Mouse (Mus musculus): Measurements from ENCODE around the gene Ang4. TPM values are rescaled to one million over a fixed set of nuclear protein-coding genes. Genes with fewer than 3 reads are reported as not detected.

Ang4 gene
- polyA plus RNA-seq (2012; rRNA removed): 0.16 TPM in 1 of 2 replicates, not detected in the other

- Histone ChIP-seq H3K27ac (ENCODE audit: control insufficient read depth, insufficient read depth, low read depth, low read length) (no peak within 1 kb of the TSS), H3K4me1 (ENCODE audit: control insufficient read depth, insufficient read depth, low read length) (no peaks in the 10 kb centered on the region), H3K4me3 (ENCODE audit: control insufficient read depth, low read depth, low read length) (no peak within 1 kb of the TSS), H3K27me3 (ENCODE audit: control insufficient read depth, insufficient read depth, low read length) (no peaks in the 10 kb centered on the region), H3K36me3 (ENCODE audit: control insufficient read depth, insufficient read depth, low read length) (no peaks in the 10 kb centered on the region)
- TF ChIP-seq POLR2A (IDR thresholded peaks at IDR 0.05; ENCODE audit: control insufficient read depth, low read depth, low read length) (no peak), CTCF (IDR thresholded peaks at IDR 0.05; ENCODE audit: control insufficient read depth, insufficient read depth, insufficient replicate concordance, low read depth, low read length) (no peak)
Observed at GRCm38 (mm10) chr14:51773490-51773889, at the start of gene Ang4. Gene Ang4, minus strand, starts transcription at chr14:51773590.

GRCm38 (mm10) chr14:51799746-51800145, 26.4 kb upstream of the Ang4 start, which contains the start of gene AY358078:
Gene AY358078, plus strand, starts transcription at chr14:51800046.
- no peak within 1 kb of the TSS for H3K4me3 ChIP-seq (ENCODE audit: control insufficient read depth, low read depth, low read length)
- H3K36me3 ChIP-seq (ENCODE audit: control insufficient read depth, insufficient read depth, low read length): no peaks in the 10 kb centered on the region
- H3K27ac ChIP-seq (ENCODE audit: control insufficient read depth, insufficient read depth, low read depth, low read length): no peak within 1 kb of the TSS
- H3K27me3 ChIP-seq (ENCODE audit: control insufficient read depth, insufficient read depth, low read length): no peaks in the 10 kb centered on the region
- no peak for TF ChIP-seq CTCF (IDR thresholded peaks at IDR 0.05; ENCODE audit: control insufficient read depth, insufficient read depth, insufficient replicate concordance, low read depth, low read length)
- no peak for TF ChIP-seq POLR2A (IDR thresholded peaks at IDR 0.05; ENCODE audit: control insufficient read depth, low read depth, low read length)
- no peaks in the 10 kb centered on the region for H3K4me1 ChIP-seq (ENCODE audit: control insufficient read depth, insufficient read depth, low read length)

GRCm38 (mm10) chr14:51794106-51794505, 20.7 kb upstream of the Ang4 start:
- H3K4me1 ChIP-seq (ENCODE audit: control insufficient read depth, insufficient read depth, low read length): no peaks in the 10 kb centered on the region
- H3K27ac ChIP-seq (ENCODE audit: control insufficient read depth, insufficient read depth, low read depth, low read length): no peak overlapping the region
- H3K27me3 ChIP-seq (ENCODE audit: control insufficient read depth, insufficient read depth, low read length): no peaks in the 10 kb centered on the region
- TF ChIP-seq POLR2A (IDR thresholded peaks at IDR 0.05; ENCODE audit: control insufficient read depth, low read depth, low read length) (no peak), CTCF (IDR thresholded peaks at IDR 0.05; ENCODE audit: control insufficient read depth, insufficient read depth, insufficient replicate concordance, low read depth, low read length) (no peak)
- no peaks in the 10 kb centered on the region for H3K36me3 ChIP-seq (ENCODE audit: control insufficient read depth, insufficient read depth, low read length)
- no peak overlapping the region for H3K4me3 ChIP-seq (ENCODE audit: control insufficient read depth, low read depth, low read length)

GRCm38 (mm10) chr14:51789196-51789595, 15.8 kb upstream of the Ang4 start:
- Histone ChIP-seq H3K27me3 (ENCODE audit: control insufficient read depth, insufficient read depth, low read length) (no peaks in the 10 kb centered on the region), H3K27ac (ENCODE audit: control insufficient read depth, insufficient read depth, low read depth, low read length) (no peak overlapping the region), H3K36me3 (ENCODE audit: control insufficient read depth, insufficient read depth, low read length) (no peaks in the 10 kb centered on the region), H3K4me3 (ENCODE audit: control insufficient read depth, low read depth, low read length) (no peak overlapping the region), H3K4me1 (ENCODE audit: control insufficient read depth, insufficient read depth, low read length) (no peaks in the 10 kb centered on the region)
- TF ChIP-seq CTCF (IDR thresholded peaks at IDR 0.05; ENCODE audit: control insufficient read depth, insufficient read depth, insufficient replicate concordance, low read depth, low read length): no peak
- no peak for TF ChIP-seq POLR2A (IDR thresholded peaks at IDR 0.05; ENCODE audit: control insufficient read depth, low read depth, low read length)

GRCm38 (mm10) chr14:51787061-51787460, 13.7 kb upstream of the Ang4 start:
- Histone ChIP-seq H3K27ac (ENCODE audit: control insufficient read depth, insufficient read depth, low read depth, low read length) (no peak overlapping the region), H3K4me1 (ENCODE audit: control insufficient read depth, insufficient read depth, low read length) (no peaks in the 10 kb centered on the region), H3K36me3 (ENCODE audit: control insufficient read depth, insufficient read depth, low read length) (no peaks in the 10 kb centered on the region), H3K27me3 (ENCODE audit: control insufficient read depth, insufficient read depth, low read length) (no peaks in the 10 kb centered on the region), H3K4me3 (ENCODE audit: control insufficient read depth, low read depth, low read length) (no peak overlapping the region)
- no peak for TF ChIP-seq POLR2A (IDR thresholded peaks at IDR 0.05; ENCODE audit: control insufficient read depth, low read depth, low read length)
- no peak for TF ChIP-seq CTCF (IDR thresholded peaks at IDR 0.05; ENCODE audit: control insufficient read depth, insufficient read depth, insufficient replicate concordance, low read depth, low read length)

- H3K27ac ChIP-seq (ENCODE audit: control insufficient read depth, insufficient read depth, low read depth, low read length): no peak overlapping the region
- no peak for TF ChIP-seq CTCF (IDR thresholded peaks at IDR 0.05; ENCODE audit: control insufficient read depth, insufficient read depth, insufficient replicate concordance, low read depth, low read length)
- TF ChIP-seq POLR2A (IDR thresholded peaks at IDR 0.05; ENCODE audit: control insufficient read depth, low read depth, low read length): no peak
Observed at GRCm38 (mm10) chr14:51786335-51786734, 12.9 kb upstream of the Ang4 start.

GRCm38 (mm10) chr14:51778865-51779481, 5.6 kb upstream of the Ang4 start:
- TF ChIP-seq POLR2A (IDR thresholded peaks at IDR 0.05; ENCODE audit: control insufficient read depth, low read depth, low read length): no peak
- TF ChIP-seq CTCF (IDR thresholded peaks at IDR 0.05; ENCODE audit: control insufficient read depth, insufficient read depth, insufficient replicate concordance, low read depth, low read length): no peak
- Histone ChIP-seq H3K27ac (ENCODE audit: control insufficient read depth, insufficient read depth, low read depth, low read length) (no peak overlapping the region), H3K36me3 (ENCODE audit: control insufficient read depth, insufficient read depth, low read length) (no peaks in the 10 kb centered on the region), H3K4me3 (ENCODE audit: control insufficient read depth, low read depth, low read length) (no peak overlapping the region), H3K4me1 (ENCODE audit: control insufficient read depth, insufficient read depth, low read length) (no peaks in the 10 kb centered on the region), H3K27me3 (ENCODE audit: control insufficient read depth, insufficient read depth, low read length) (no peaks in the 10 kb centered on the region)

More at GRCm38 (mm10) chr14:51786335-51786734, 12.9 kb upstream of the Ang4 start:
- Histone ChIP-seq H3K4me1 (ENCODE audit: control insufficient read depth, insufficient read depth, low read length) (no peaks in the 10 kb centered on the region), H3K27me3 (ENCODE audit: control insufficient read depth, insufficient read depth, low read length) (no peaks in the 10 kb centered on the region), H3K4me3 (ENCODE audit: control insufficient read depth, low read depth, low read length) (no peak overlapping the region), H3K36me3 (ENCODE audit: control insufficient read depth, insufficient read depth, low read length) (no peaks in the 10 kb centered on the region)

All from testis, adult 2 months (tissue).